Mouse (Mus musculus): ENCODE data around the gene Olfr1151. TPM values are rescaled to one million over a fixed set of nuclear protein-coding genes. Genes with fewer than 3 reads are reported as not detected.

Gene Olfr1151
- not detected for total RNA-seq (2021)

DNA sequence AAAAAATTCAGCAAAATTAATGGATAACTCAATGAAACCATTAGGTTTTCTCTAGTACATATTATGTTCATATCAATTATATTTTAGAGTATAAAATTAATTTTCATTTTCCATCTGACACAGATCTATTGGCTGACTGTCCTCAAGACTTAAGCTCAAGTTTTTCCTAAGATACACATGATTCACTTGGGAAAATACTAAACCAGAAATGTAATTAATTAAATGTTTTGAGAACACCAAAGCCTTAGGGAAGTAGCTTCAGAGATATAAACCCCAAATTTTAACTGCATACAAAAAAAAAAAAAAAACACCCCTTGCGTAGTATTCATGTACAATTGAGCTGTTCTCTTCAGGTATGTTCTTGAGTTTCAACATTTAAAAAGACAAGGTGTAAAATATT is at the start of gene Olfr1151:
Olfr1151 (plus strand) TSS at position 301 of the 400 bp plus-strand sequence.
- DNase-seq = no peak

DNA sequence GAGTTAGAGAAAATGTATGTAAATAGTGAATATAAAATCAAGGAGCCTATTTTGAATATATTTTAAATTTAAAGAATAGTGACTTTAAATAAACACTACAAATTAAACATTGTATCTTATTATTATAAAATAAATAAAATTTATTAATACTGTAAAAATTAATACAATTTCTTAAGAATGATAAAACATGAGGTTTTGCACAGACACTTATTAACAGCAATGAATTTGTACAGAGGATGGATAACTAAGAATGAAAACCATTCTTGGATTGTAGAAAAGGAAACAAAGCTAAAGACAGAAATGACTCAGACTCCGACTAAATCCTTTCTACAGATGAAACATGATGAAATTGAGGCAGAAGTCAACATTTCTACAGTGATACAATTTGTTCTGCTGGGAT is 46.1 kb upstream of the Olfr1151 start, which contains the start of gene Olfr1145:
Olfr1145 (plus strand) TSS at position 301 of the 400 bp plus-strand sequence.
- DNase-seq = no peak
- intact Hi-C loops (cut with DNase I) = no loop called here

More for the DNA sequence above, at the start of gene Olfr1151:
- intact Hi-C loops (cut with DNase I) = no loop called here

DNA sequence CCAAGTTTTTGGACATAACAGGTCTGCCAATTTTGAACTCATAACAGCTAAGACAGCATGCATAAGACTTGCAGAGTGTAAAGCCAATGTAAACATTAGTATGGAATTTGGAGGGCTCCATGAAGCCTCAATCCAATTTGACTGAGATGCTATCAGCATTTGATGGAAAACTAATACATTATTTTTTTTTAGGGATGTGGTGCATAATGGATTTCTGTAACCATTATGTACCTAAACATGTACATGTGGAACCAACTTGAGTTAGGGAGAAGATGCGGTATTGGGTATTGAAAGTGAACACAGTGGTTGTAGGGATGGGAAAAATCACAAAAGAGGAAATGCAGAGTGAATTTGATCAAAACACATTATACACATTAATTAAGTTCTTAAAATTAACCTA is 25.4 kb upstream of the Olfr1151 start, which contains the start of gene Olfr1148:
Olfr1148 (plus strand) TSS at position 301 of the 400 bp plus-strand sequence.
- DNase-seq = no peak
- intact Hi-C loops (cut with DNase I) = no loop called here

DNA sequence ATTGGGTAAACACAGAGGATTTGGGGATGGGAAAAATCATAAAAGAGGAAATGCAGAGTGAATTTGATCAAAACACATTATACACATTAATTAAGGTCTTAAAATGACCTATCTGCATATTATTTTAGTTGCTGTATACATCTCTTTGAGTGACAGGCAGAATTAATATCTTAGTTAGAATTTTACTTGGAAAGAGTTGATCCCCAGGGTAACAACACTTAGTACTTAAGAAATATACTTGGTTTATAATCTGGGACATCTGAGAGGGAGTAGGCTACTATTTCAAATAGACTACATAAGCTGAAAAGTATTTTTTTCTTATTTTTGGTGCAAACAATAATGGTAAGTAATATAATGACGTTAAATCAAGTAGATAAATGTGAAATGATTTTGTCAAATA is 12.0 kb upstream of the Olfr1151 start, which contains the start of gene Olfr1150-ps1:
Olfr1150-ps1 (plus strand) TSS at position 301 of the 400 bp plus-strand sequence.
- intact Hi-C loops (cut with DNase I) = no loop called here
- DNase-seq = no peak

GRCm38 (mm10) chr2:87866192-87866591 is 10.5 kb downstream of the Olfr1151 start, which contains the start of gene Olfr1152:
Gene Olfr1152 (plus strand): TSS chr2:87866492.
- intact Hi-C loops (cut with DNase I) = no loop called here
- no peak for DNase-seq

GRCm38 (mm10) chr2:87894662-87895061 is 39.0 kb downstream of the Olfr1151 start, which contains the start of gene Olfr1153:
Gene Olfr1153 (plus strand): TSS chr2:87894962.
- intact Hi-C loops (cut with DNase I) = no loop called here
- DNase-seq = no peak

GRCm38 (mm10) chr2:87905066-87905465 is 49.4 kb downstream of the Olfr1151 start, which contains the start of gene Olfr1154:
Gene Olfr1154 (minus strand): TSS chr2:87905166.
- intact Hi-C loops (cut with DNase I) = no loop called here
- no peak for DNase-seq

Other genes with a start within 250 kb of the Olfr1151 start
- not detected for gene Olfr1130, start 249.7 kb upstream of the Olfr1151 start, total RNA-seq (2021)
- gene Olfr1131, start 228.8 kb upstream of the Olfr1151 start, total RNA-seq (2021) = not detected
- gene Olfr1132, start 218.3 kb upstream of the Olfr1151 start, total RNA-seq (2021) = not detected
- not detected for gene Olfr1133, start 208.5 kb upstream of the Olfr1151 start, total RNA-seq (2021)
- not detected for gene Olfr1134, start 197.4 kb upstream of the Olfr1151 start, total RNA-seq (2021)
- not detected for gene Olfr1135, start 182.2 kb upstream of the Olfr1151 start, total RNA-seq (2021)
- gene Olfr1136, start 161.9 kb upstream of the Olfr1151 start, total RNA-seq (2021) = not detected
- not detected for gene Olfr1137, start 142.7 kb upstream of the Olfr1151 start, total RNA-seq (2021)
- not detected for gene Olfr1138, start 115.9 kb upstream of the Olfr1151 start, total RNA-seq (2021)
- gene Olfr1140, start 112.1 kb upstream of the Olfr1151 start, total RNA-seq (2021) = not detected
- not detected for gene Olfr1141, start 101.9 kb upstream of the Olfr1151 start, total RNA-seq (2021)
- not detected for gene Olfr152, start 76.4 kb upstream of the Olfr1151 start, total RNA-seq (2021)
- not detected for gene Olfr1143, start 55.3 kb upstream of the Olfr1151 start, total RNA-seq (2021)
- not detected for gene Olfr1145, start 46.0 kb upstream of the Olfr1151 start, total RNA-seq (2021)
- gene Olfr1148, start 25.3 kb upstream of the Olfr1151 start, total RNA-seq (2021) = not detected
- not detected for gene Olfr1150-ps1, start 11.9 kb upstream of the Olfr1151 start, total RNA-seq (2021)
- gene Olfr1152, start 10.6 kb downstream of the Olfr1151 start, total RNA-seq (2021) = not detected
- gene Olfr1153, start 39.1 kb downstream of the Olfr1151 start, total RNA-seq (2021) = not detected
- gene Olfr1154, start 49.3 kb downstream of the Olfr1151 start, total RNA-seq (2021) = not detected
- not detected for gene Olfr1155, start 89.3 kb downstream of the Olfr1151 start, total RNA-seq (2021)
- gene Olfr1156, start 97.2 kb downstream of the Olfr1151 start, total RNA-seq (2021) = not detected
- not detected for gene Olfr1157, start 112.4 kb downstream of the Olfr1151 start, total RNA-seq (2021)
- gene Olfr74, start 118.8 kb downstream of the Olfr1151 start, total RNA-seq (2021) = not detected
- not detected for gene Olfr1158, start 134.3 kb downstream of the Olfr1151 start, total RNA-seq (2021)
- gene Olfr1160, start 152.4 kb downstream of the Olfr1151 start, total RNA-seq (2021) = not detected
- gene Olfr1161, start 166.9 kb downstream of the Olfr1151 start, total RNA-seq (2021) = not detected
- not detected for gene Olfr73, start 181.8 kb downstream of the Olfr1151 start, total RNA-seq (2021)
- not detected for gene Olfr1162, start 195.3 kb downstream of the Olfr1151 start, total RNA-seq (2021)
- gene Olfr1163, start 216.0 kb downstream of the Olfr1151 start, total RNA-seq (2021) = not detected
- not detected for gene Olfr1164, start 238.1 kb downstream of the Olfr1151 start, total RNA-seq (2021)

All from heart, postnatal 36 days (tissue).